10 mouse cellular contexts compared by ENCODE assay signal in genomic region chr9:45415912-45416311, GRCm38 (mm10). TPM values are rescaled to one million over a fixed set of nuclear protein-coding genes. Genes with fewer than 3 reads are reported as not detected.
DNase-seq lines count a peak whose midpoint lies in the region; ATAC-seq and TF ChIP-seq lines count a peak whose summit lies in the region.
"Had no signal": no experiment of that assay in that cellular context is flagged by ENCODE, and none has a peak within 500 bp of the region (broad histone marks: within the 10 kb centered on the region; RNA-seq: fewer than 3 reads in every experiment).

No protein-coding gene starts in this region.

- WGBS in liver, adult 2 months, result 63% methylated on average over 4 of the region's 4 CpGs
- WGBS in limb, embryonic 10.5 days, result 61% methylated on average over 4 of the region's 4 CpGs

- no peak for TF ChIP-seq POLR2A in liver, adult 2 months (IDR thresholded peaks at IDR 0.05; ENCODE audit: extremely low read depth, insufficient read depth, low read length)

- TF ChIP-seq CTCF in liver, adult 2 months (IDR thresholded peaks at IDR 0.05; ENCODE audit: low read depth, low read length), result peak; percentile 19; the same call in 1 of the 2 replicates

- peak; percentile 48 for DNase-seq in CD4-positive, CD25-positive, alpha-beta regulatory T cell, adult 2 months (ENCODE audit: low read depth, low spot score)
- DNase-seq in liver, adult 2 months (ENCODE audit: extremely low read depth, low read depth, low spot score), result no peak
- DNase-seq in liver, result no peak
- peak; percentile 73 to 83 for DNase-seq in cerebellum, adult 18-20 months
- DNase-seq in gastrocnemius, postnatal 10 days, result peak; percentile 65
- peak; percentile 41 for DNase-seq in limb, embryonic 10.5 days (ENCODE audit: low spot score)
- DNase-seq in right cerebral cortex, postnatal 10 days (ENCODE audit: low spot score in 2 of 2), result peak; percentile 83 to 88

- H3K4me1 ChIP-seq in liver, adult 2 months (ENCODE audit: control insufficient read depth, insufficient read depth, low read length), result 0 out of 2 replicates have a peak, but pooled peaks cover 1% of the 10 kb centered on the region
- peaks cover 5% of the 10 kb centered on the region for H3K4me1 ChIP-seq in limb, embryonic 10.5 days

- no peak for ATAC-seq in CD4-positive, CD25-positive, alpha-beta regulatory T cell, adult 4 months

- no peaks in the 10 kb centered on the region for H3K9me3 ChIP-seq in limb, embryonic 10.5 days (replicated peaks)

- no peaks in the 10 kb centered on the region for H3K36me3 ChIP-seq in liver, adult 2 months (ENCODE audit: control insufficient read depth, insufficient read depth, low read length)
- H3K36me3 ChIP-seq in limb, embryonic 10.5 days, result no peaks in the 10 kb centered on the region

- H3K4me3 ChIP-seq in liver, adult 2 months (ENCODE audit: insufficient read depth, low read depth, low read length), result no peak overlapping the region
- H3K4me3 ChIP-seq in limb, embryonic 10.5 days, result no peak overlapping the region

- H3K27me3 ChIP-seq in liver, adult 2 months (ENCODE audit: control insufficient read depth, insufficient read depth, low read length), result no peaks in the 10 kb centered on the region
- peaks cover 6% of the 10 kb centered on the region; the same call in 1 of the 2 replicates for H3K27me3 ChIP-seq in limb, embryonic 10.5 days (ENCODE audit: low read depth, poor library complexity, severe bottlenecking)

- no peak overlapping the region for H3K9ac ChIP-seq in liver, adult 2 months (ENCODE audit: low read depth, low read length)

- no peak overlapping the region for H3K27ac ChIP-seq in liver, adult 2 months (replicated peaks; ENCODE audit: insufficient read depth, low read depth, low read length)
- H3K27ac ChIP-seq in limb, embryonic 10.5 days, result no peak overlapping the region
- H3K27ac ChIP-seq: macrophage had no signal

- no peaks in the 10 kb centered on the region for H3K79me2 ChIP-seq in liver, adult 2 months (ENCODE audit: control insufficient read depth, insufficient read depth, low read length)

RNA-seq across cellular contexts. Expression of gene Dscaml1, which starts 10.5 kb away (rescaled TPM):
- polyA plus RNA-seq in CD4-positive, CD25-positive, alpha-beta regulatory T cell, adult 4 months (2017; shearing (Covaris generic)), result not detected
- total RNA-seq in liver, adult 2 months (2014; rRNA removed), result 0.07 and 0.09 TPM in 2 replicates
- 0.13 TPM in 1 of 2 replicates, not detected in the other for polyA plus RNA-seq in liver, adult 2 months (2012; rRNA removed)
- under 1 TPM; 0.19 to 0.68 TPM for total RNA-seq in gastrocnemius, postnatal 10 days (2021)
- 0.15 and 0.30 TPM in 2 replicates for polyA plus RNA-seq in limb, embryonic 10.5 days (2016; fragmentation: Nextera tagmentation; extraction: Ambion mirVana)
- total RNA-seq: gastrocnemius, postnatal 36 days had no signal

RNA-seq across cellular contexts. Expression of gene Fxyd2, which starts 16.4 kb away (rescaled TPM):
- not detected for polyA plus RNA-seq in CD4-positive, CD25-positive, alpha-beta regulatory T cell, adult 4 months (2017; shearing (Covaris generic))
- 0.20 TPM in 1 of 2 replicates, not detected in the other for total RNA-seq in liver, adult 2 months (2014; rRNA removed)
- 0.29 and 0.44 TPM in 2 replicates for polyA plus RNA-seq in liver, adult 2 months (2012; rRNA removed)
- 1 to 10 TPM; 1.4 to 1.6 TPM for total RNA-seq in gastrocnemius, postnatal 10 days (2021)
- polyA plus RNA-seq in limb, embryonic 10.5 days (2016; fragmentation: Nextera tagmentation; extraction: Ambion mirVana), result 0.69 and 0.84 TPM in 2 replicates

RNA-seq across cellular contexts. Expression of gene Fxyd6, which starts 45.9 kb away (rescaled TPM):
- not detected for polyA plus RNA-seq in CD4-positive, CD25-positive, alpha-beta regulatory T cell, adult 4 months (2017; shearing (Covaris generic))
- total RNA-seq in liver, adult 2 months (2014; rRNA removed), result 0.46 and 1.1 TPM in 2 replicates
- 0.56 and 0.72 TPM in 2 replicates for polyA plus RNA-seq in liver, adult 2 months (2012; rRNA removed)
- 10 to 100 TPM; 61.2 to 65.6 TPM for total RNA-seq in gastrocnemius, postnatal 10 days (2021)
- 97.6 and 110 TPM in 2 replicates for polyA plus RNA-seq in limb, embryonic 10.5 days (2016; fragmentation: Nextera tagmentation; extraction: Ambion mirVana)
- polyA plus RNA-seq: macrophage had no signal

Comparison
In these comparisons a context has a peak if more than half of its experiments do, and no peak if none do; other contexts are left out.
1. DNase-seq: peak in CD4-positive, CD25-positive, alpha-beta regulatory T cell, adult 2 months (single experiment), cerebellum, adult 18-20 months (2 of 2), gastrocnemius, postnatal 10 days (single experiment), limb, embryonic 10.5 days (single experiment) and right cerebral cortex, postnatal 10 days (2 of 2); none in liver, adult 2 months (single experiment) and liver (single experiment).
2. RNA of gene Fxyd6, which starts 45.9 kb away (polyA plus RNA-seq): 97.6 to 110 TPM in limb, embryonic 10.5 days; 0.56 to 0.72 TPM in liver, adult 2 months and not detected in CD4-positive, CD25-positive, alpha-beta regulatory T cell, adult 4 months; every median in the first group is over 10 times any median in the second.